Mouse (Mus musculus) liver, embryonic 15.5 days (tissue): ENCODE results near the gene Mllt11. TPM values are rescaled to one million over a fixed set of nuclear protein-coding genes. Genes with fewer than 3 reads are reported as not detected.
"Not testable (repeated sequence)": the region's sequence is repeated elsewhere in the genome, so short reads cannot be mapped to it uniquely, and the experiment has no call there.

Experiments
- ATAC-seq: fragments of 200-750 bp; cut with Nextera tagmentation; 2 replicates; pipeline ENCODE4 v1.8.0; 2017; ENCODE audit warnings: moderate number of reproducible peaks, mild to moderate bottlenecking, moderate library complexity; ENCODE audit not compliant: insufficient read depth
- H3K27ac ChIP-seq: fragments of 300-500 bp; sonication (generic); replicated peaks from 2 replicates; pipeline ENCODE4 v1.5.1; 2015; ENCODE audit warnings: mild to moderate bottlenecking, inconsistent platforms
- H3K27me3 ChIP-seq: fragments of 300-500 bp; sonication (generic); 2 replicates; pipeline ENCODE4 v1.6.1; 2015; ENCODE audit warnings: mild to moderate bottlenecking, inconsistent platforms
- H3K36me3 ChIP-seq: fragments of 300-500 bp; sonication (generic); replicated peaks from 2 replicates; pipeline ENCODE4 v1.6.1; 2015; ENCODE audit warnings: moderate library complexity, mild to moderate bottlenecking, inconsistent platforms
- H3K4me1 ChIP-seq: fragments of 300-500 bp; sonication (generic); replicated peaks from 2 replicates; pipeline ENCODE4 v1.6.1; 2015; ENCODE audit warnings: inconsistent platforms
- H3K4me2 ChIP-seq: fragments of 300-500 bp; sonication (generic); 2 replicates; pipeline ENCODE4 v1.6.1; 2015; ENCODE audit warnings: moderate library complexity, mild to moderate bottlenecking, inconsistent platforms
- H3K4me3 ChIP-seq: fragments of 300-500 bp; sonication (generic); replicated peaks from 2 replicates; pipeline ENCODE4 v1.5.1; 2015; ENCODE audit warnings: mild to moderate bottlenecking, inconsistent platforms
- H3K9ac ChIP-seq: fragments of 300-500 bp; sonication (generic); 2 replicates; pipeline ENCODE4 v1.6.1; 2015; ENCODE audit warnings: moderate library complexity, mild to moderate bottlenecking, inconsistent platforms
- H3K9me3 ChIP-seq: fragments of 300-500 bp; sonication (generic); replicated peaks from 2 replicates; pipeline ENCODE4 v1.6.1; 2016; ENCODE audit warnings: inconsistent platforms
- WGBS: fragments of 180-500 bp; shearing (Covaris S2); methylation state at CpG from one replicate; pipeline ENCODE4 v1.1.7; 2015; ENCODE audit warnings: mixed read lengths; ENCODE audit not compliant: insufficient replicate concordance; 5-methylcytosine and 5-hydroxymethylcytosine counted together
- polyA plus RNA-seq: library from polyadenylated mRNA; unstranded; fragments of >200 nt; fragmentation: Nextera tagmentation; extraction: Ambion mirVana; gene quantifications from 2 replicates; pipeline ENCODE4 v1.2.1, GENCODE M21; 2015

Mllt11 gene
- polyA plus RNA-seq, 1 experiment from 2014 or later = 2.7 TPM

- WGBS = 77% methylated on average over 9 of the region's 10 CpGs
- not testable (repeated sequence) for H3K4me3 ChIP-seq, H3K9ac ChIP-seq, H3K4me2 ChIP-seq, ATAC-seq, H3K27me3 ChIP-seq, H3K9me3 ChIP-seq
- peaks cover 36% of the 10 kb centered on the region for H3K4me1 ChIP-seq
- H3K36me3 ChIP-seq = peaks cover 77% of the 10 kb centered on the region
- 0 out of 2 replicates have a peak overlapping the region, but pooled peaks have one; percentile 14 for H3K27ac ChIP-seq
Observed at GRCm38 (mm10) chr3:95212889-95213608, 18.9 kb downstream of the Mllt11 start.

DNA sequence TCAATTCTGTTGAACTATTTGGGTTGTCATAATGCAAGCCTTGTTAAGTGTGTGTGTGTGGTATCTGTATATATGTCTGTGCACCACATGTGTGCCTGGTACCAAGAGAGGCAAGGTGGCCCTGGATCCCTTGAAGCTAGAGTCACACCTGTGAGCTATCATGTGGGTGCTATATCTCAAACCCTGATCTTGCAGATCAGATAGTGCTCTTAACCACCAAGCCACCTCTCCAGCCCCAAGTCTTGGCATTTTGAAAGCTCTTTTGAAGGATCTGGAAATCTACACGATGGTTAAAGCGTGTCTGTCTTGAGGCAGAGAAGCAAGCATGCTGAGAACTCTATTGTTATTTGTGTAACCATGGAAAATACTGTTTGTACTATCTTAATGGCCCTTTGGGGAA lies 21.4 kb downstream of the Mllt11 start:
- H3K27me3 ChIP-seq = no peaks in the 10 kb centered on the region
- peaks cover 20% of the 10 kb centered on the region for H3K4me1 ChIP-seq
- peaks cover 92% of the 10 kb centered on the region for H3K36me3 ChIP-seq
- H3K4me2 ChIP-seq = no peak overlapping the region
- H3K9ac ChIP-seq = no peak overlapping the region
- no peak for ATAC-seq
- H3K27ac ChIP-seq = no peak overlapping the region
- no peaks in the 10 kb centered on the region for H3K9me3 ChIP-seq
- no peak overlapping the region for H3K4me3 ChIP-seq
- WGBS = 79% methylated on average over 2 of the region's 2 CpGs

DNA sequence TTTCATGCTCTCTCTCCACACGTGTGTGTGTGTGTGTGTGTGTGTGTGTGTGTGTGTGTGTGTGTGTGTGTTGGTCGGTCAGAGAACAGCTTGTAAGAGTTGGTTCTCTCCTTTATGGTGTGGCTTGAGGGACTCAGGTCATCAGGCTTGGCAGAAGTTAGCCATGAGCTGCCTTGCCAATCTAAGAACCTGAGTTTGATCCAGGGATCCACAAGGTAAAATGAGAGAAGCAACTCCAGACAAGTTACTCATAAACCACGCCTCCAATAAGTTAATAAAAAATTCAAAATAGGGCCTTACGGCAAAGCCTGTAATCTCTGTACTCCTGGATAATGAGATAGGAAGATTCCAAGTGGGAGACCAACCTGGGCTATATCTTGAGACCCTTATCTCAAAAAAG lies 23.7 kb downstream of the Mllt11 start:
- Histone ChIP-seq H3K36me3 (peaks cover 92% of the 10 kb centered on the region), H3K27me3 (no peaks in the 10 kb centered on the region), H3K4me2 (no peak overlapping the region), H3K9ac (no peak overlapping the region), H3K4me3 (no peak overlapping the region), H3K4me1 (peaks cover 7% of the 10 kb centered on the region), H3K9me3 (no peaks in the 10 kb centered on the region), H3K27ac (no peak overlapping the region)
- ATAC-seq = no peak
- WGBS = 82% methylated on average over 4 of the region's 4 CpGs

DNA sequence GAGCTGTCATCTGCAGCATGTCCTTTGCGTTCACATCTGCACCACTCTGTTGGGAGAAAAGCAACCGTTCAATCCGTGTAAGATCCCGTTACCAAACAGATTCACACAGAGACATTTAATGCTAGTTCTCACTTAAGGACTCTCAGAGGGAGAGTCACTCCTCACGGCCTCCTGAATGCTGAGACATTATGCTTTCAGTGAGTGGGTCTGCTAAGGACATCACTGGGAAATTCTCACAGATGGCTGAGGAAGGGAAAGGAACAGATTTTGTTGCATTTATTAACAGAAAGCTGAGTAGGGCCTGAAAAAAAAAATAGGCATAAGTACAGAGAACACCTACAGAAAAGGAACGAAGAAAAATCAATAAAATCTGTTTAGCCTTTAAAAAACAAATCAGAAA lies 28.1 kb downstream of the Mllt11 start:
- no peak overlapping the region for H3K27ac ChIP-seq
- no peak overlapping the region for H3K9ac ChIP-seq
- H3K4me2 ChIP-seq = no peak overlapping the region
- no peaks in the 10 kb centered on the region for H3K4me1 ChIP-seq
- ATAC-seq = no peak
- no peaks in the 10 kb centered on the region for H3K9me3 ChIP-seq
- H3K27me3 ChIP-seq = no peaks in the 10 kb centered on the region
- no peak overlapping the region for H3K4me3 ChIP-seq
- peaks cover 98% of the 10 kb centered on the region for H3K36me3 ChIP-seq
- WGBS = 89% methylated on average over 6 of the region's 6 CpGs

- Histone ChIP-seq H3K9me3 (no peaks in the 10 kb centered on the region), H3K27ac (no peak overlapping the region), H3K4me2 (no peak overlapping the region), H3K4me3 (no peak overlapping the region), H3K9ac (no peak overlapping the region), H3K36me3 (peaks cover 98% of the 10 kb centered on the region), H3K4me1 (no peaks in the 10 kb centered on the region; the same call in 1 of the 2 replicates), H3K27me3 (no peaks in the 10 kb centered on the region)
- ATAC-seq = no peak
- WGBS = 82% methylated on average over 2 of the region's 2 CpGs
Observed at GRCm38 (mm10) chr3:95200562-95200961, 31.4 kb downstream of the Mllt11 start.

GRCm38 (mm10) chr3:95200132-95200531 lies 31.8 kb downstream of the Mllt11 start:
- no peaks in the 10 kb centered on the region; the same call in 1 of the 2 replicates for H3K4me1 ChIP-seq
- H3K4me2 ChIP-seq = no peak overlapping the region
- no peak overlapping the region for H3K4me3 ChIP-seq
- peaks cover 98% of the 10 kb centered on the region for H3K36me3 ChIP-seq
- no peak overlapping the region for H3K27ac ChIP-seq
- no peak for ATAC-seq
- H3K9ac ChIP-seq = no peak overlapping the region
- H3K27me3 ChIP-seq = no peaks in the 10 kb centered on the region
- no peaks in the 10 kb centered on the region for H3K9me3 ChIP-seq
- WGBS = 81% methylated on average over 7 of the region's 7 CpGs

- 78% methylated on average over 1 of the region's 1 CpGs for WGBS
- H3K9ac ChIP-seq = no peak overlapping the region
- no peaks in the 10 kb centered on the region for H3K27me3 ChIP-seq
- peaks cover 99% of the 10 kb centered on the region for H3K36me3 ChIP-seq
- no peak overlapping the region for H3K4me3 ChIP-seq
- H3K27ac ChIP-seq = no peak overlapping the region
- H3K9me3 ChIP-seq = no peaks in the 10 kb centered on the region
- no peak overlapping the region for H3K4me2 ChIP-seq
- no peaks in the 10 kb centered on the region; the same call in 1 of the 2 replicates for H3K4me1 ChIP-seq
- no peak for ATAC-seq
Observed at GRCm38 (mm10) chr3:95199101-95199500, 32.9 kb downstream of the Mllt11 start.

GRCm38 (mm10) chr3:95195772-95196171 lies 36.2 kb downstream of the Mllt11 start:
- ATAC-seq = no peak
- H3K27me3 ChIP-seq = no peaks in the 10 kb centered on the region
- H3K9ac ChIP-seq = no peak overlapping the region
- H3K36me3 ChIP-seq = peaks cover 97% of the 10 kb centered on the region
- H3K4me3 ChIP-seq = no peak overlapping the region
- 83% methylated on average over 2 of the region's 2 CpGs for whole genome bisulfite sequencing
- no peaks in the 10 kb centered on the region; the same call in 1 of the 2 replicates for H3K4me1 ChIP-seq
- H3K9me3 ChIP-seq = no peaks in the 10 kb centered on the region
- H3K4me2 ChIP-seq = no peak overlapping the region
- H3K27ac ChIP-seq = no peak overlapping the region

- Histone ChIP-seq H3K9me3 (no peaks in the 10 kb centered on the region), H3K36me3 (peaks cover 97% of the 10 kb centered on the region), H3K9ac (no peak overlapping the region), H3K27ac (no peak overlapping the region), H3K4me1 (no peaks in the 10 kb centered on the region; the same call in 1 of the 2 replicates), H3K27me3 (no peaks in the 10 kb centered on the region), H3K4me2 (no peak overlapping the region), H3K4me3 (no peak overlapping the region)
- no peak for ATAC-seq
- WGBS = 83% methylated on average over 6 of the region's 6 CpGs
Observed at GRCm38 (mm10) chr3:95194721-95195135, 37.2 kb downstream of the Mllt11 start.

DNA sequence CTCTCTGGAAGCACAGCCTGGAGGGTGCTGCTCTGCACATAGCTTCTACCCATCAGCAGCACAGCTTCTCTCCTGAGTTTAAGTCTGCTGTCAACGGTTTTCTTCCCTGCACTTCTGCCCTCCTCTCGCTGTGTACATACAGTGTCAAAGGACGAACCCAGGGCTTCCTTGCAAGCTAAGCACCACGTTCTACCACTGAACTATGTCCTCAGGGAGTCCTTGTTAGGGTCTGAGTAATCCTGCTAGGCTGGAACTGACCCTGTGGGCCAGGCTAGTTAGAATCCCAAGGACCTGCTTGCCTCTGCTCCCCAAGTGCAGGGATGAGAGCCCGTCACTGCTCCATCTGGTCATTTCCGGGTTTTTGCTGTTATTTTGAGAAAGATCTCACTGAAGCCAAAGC lies 45.1 kb downstream of the Mllt11 start:
- H3K36me3 ChIP-seq = peaks cover 97% of the 10 kb centered on the region
- WGBS = 89% methylated on average over 6 of the region's 6 CpGs

DNA sequence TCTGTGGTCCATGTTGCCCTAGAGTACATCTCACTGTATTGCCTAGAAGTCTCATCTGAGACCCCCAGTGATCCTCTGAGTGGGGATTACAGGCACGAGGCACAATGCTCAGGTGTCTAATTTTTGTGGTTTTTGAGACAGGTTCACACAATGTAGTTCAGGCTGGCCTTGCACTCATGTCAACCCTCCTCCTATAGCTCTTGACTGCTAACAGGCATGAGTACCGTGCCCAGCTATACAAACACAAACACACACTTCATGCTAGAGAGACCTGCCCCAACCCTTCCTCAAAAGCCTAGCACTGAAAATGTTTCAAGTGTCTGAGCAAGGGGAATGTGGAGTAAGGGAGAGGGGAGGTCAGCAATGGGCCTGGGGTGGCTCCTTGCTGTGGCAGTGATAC lies 45.9 kb downstream of the Mllt11 start:
- WGBS = 81% methylated on average over 2 of the region's 2 CpGs
- Histone ChIP-seq H3K9ac (no peak overlapping the region), H3K9me3 (no peaks in the 10 kb centered on the region), H3K4me3 (no peak overlapping the region), H3K4me1 (no peaks in the 10 kb centered on the region), H3K27ac (no peak overlapping the region), H3K36me3 (peaks cover 91% of the 10 kb centered on the region), H3K27me3 (no peaks in the 10 kb centered on the region), H3K4me2 (no peak overlapping the region)
- no peak for ATAC-seq

More for the DNA sequence above, 45.1 kb downstream of the Mllt11 start:
- no peak overlapping the region for H3K4me3 ChIP-seq
- H3K4me1 ChIP-seq = no peaks in the 10 kb centered on the region
- ATAC-seq = no peak
- no peak overlapping the region for H3K27ac ChIP-seq
- no peaks in the 10 kb centered on the region for H3K9me3 ChIP-seq
- no peak overlapping the region for H3K4me2 ChIP-seq
- H3K27me3 ChIP-seq = no peaks in the 10 kb centered on the region
- no peak overlapping the region for H3K9ac ChIP-seq
